Comparison of ENCODE assay signal across 10 mouse cellular contexts in the genomic region with DNA sequence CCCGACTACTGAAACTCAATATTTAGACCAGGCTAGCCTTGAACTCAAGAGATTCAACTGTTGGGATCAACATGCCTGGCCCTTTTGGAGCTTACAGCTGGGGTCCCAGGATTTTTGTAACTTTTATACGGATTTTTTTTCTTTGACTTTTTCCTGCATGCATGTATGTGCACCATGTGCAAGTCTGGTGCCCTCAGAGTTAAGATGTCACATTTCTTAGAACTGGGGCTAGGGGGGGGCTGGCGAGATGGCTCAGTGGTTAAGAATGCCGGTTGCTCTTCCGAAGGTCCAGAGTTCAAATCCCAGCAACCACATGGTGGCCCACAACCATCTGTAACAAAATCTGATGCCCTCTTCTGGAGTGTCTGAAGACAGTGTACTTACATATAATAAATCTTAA. TPM values are rescaled to one million over a fixed set of nuclear protein-coding genes. Genes with fewer than 3 reads are reported as not detected.
A peak's percentile ranks its signal among the peaks of the same experiment; 100 is the strongest.
DNase-seq lines count a peak whose midpoint lies in the region; ATAC-seq lines count a peak whose summit lies in the region.
"Had no signal": no experiment of that assay in that cellular context is flagged by ENCODE, and none has a peak within 500 bp of the region (broad histone marks: within the 10 kb centered on the region; RNA-seq: fewer than 3 reads in every experiment).

No protein-coding gene starts in this region.

- DNase-seq in forebrain, embryonic 14.5 days (ENCODE audit: low spot score): no peak
- DNase-seq in kidney, adult 9 months: no peak
- peak; percentile 75 for DNase-seq in 416B (ENCODE audit: low read depth)
- DNase-seq in adrenal gland, adult 18-20 months (ENCODE audit: low spot score in 2 of 2): no peak
- no peak for DNase-seq in urinary bladder, postnatal 10 days (ENCODE audit: low spot score)
- DNase-seq: cerebellum, adult 11 months had no signal

- H3K4me2 ChIP-seq in forebrain, embryonic 14.5 days (ENCODE audit: low read length): no peak overlapping the region
- no peak overlapping the region for H3K4me2 ChIP-seq in forebrain, embryonic 16.5 days (ENCODE audit: low read length)
- H3K4me2 ChIP-seq in kidney, embryonic 15.5 days: no peak overlapping the region
- no peak overlapping the region for H3K4me2 ChIP-seq in limb, embryonic 15.5 days

- peaks cover 12% of the 10 kb centered on the region for H3K4me1 ChIP-seq in forebrain, embryonic 14.5 days (ENCODE audit: control insufficient read depth, insufficient read depth, low read length)
- H3K4me1 ChIP-seq in forebrain, embryonic 16.5 days (replicated peaks; ENCODE audit: control insufficient read depth, insufficient read depth, low read length): peaks cover 34% of the 10 kb centered on the region
- peaks cover 42% of the 10 kb centered on the region for H3K4me1 ChIP-seq in kidney, embryonic 15.5 days
- peaks cover 56% of the 10 kb centered on the region for H3K4me1 ChIP-seq in limb, embryonic 15.5 days

- H3K27me3 ChIP-seq in forebrain, embryonic 14.5 days (replicated peaks; ENCODE audit: control insufficient read depth, insufficient read depth, low read length): peaks cover 29% of the 10 kb centered on the region
- peaks cover 29% of the 10 kb centered on the region for H3K27me3 ChIP-seq in forebrain, embryonic 16.5 days (replicated peaks; ENCODE audit: control insufficient read depth, insufficient read depth, low read length)
- H3K27me3 ChIP-seq in kidney, embryonic 15.5 days: peaks cover 47% of the 10 kb centered on the region
- peaks cover 21% of the 10 kb centered on the region for H3K27me3 ChIP-seq in limb, embryonic 15.5 days

- ATAC-seq in forebrain, embryonic 14.5 days: no peak
- ATAC-seq in forebrain, embryonic 16.5 days: no peak
- ATAC-seq in kidney, embryonic 15.5 days (replicated peaks; ENCODE audit: low FRiP score): no peak
- ATAC-seq in limb, embryonic 15.5 days (ENCODE audit: insufficient number of reproducible peaks, low FRiP score, low TSS enrichment, low read depth): no peak

- H3K27ac ChIP-seq in forebrain, embryonic 14.5 days (ENCODE audit: low read depth, low read length): peak overlapping the region; percentile 52; the same call in 1 of the 2 replicates
- H3K27ac ChIP-seq in forebrain, embryonic 16.5 days (ENCODE audit: low read length): no peak overlapping the region
- H3K27ac ChIP-seq in kidney, embryonic 15.5 days: peak overlapping the region; percentile 77
- H3K27ac ChIP-seq in limb, embryonic 15.5 days: peak overlapping the region; percentile 83

- no peaks in the 10 kb centered on the region for H3K9me3 ChIP-seq in forebrain, embryonic 14.5 days (replicated peaks; ENCODE audit: control insufficient read depth, low read length)
- no peaks in the 10 kb centered on the region for H3K9me3 ChIP-seq in forebrain, embryonic 16.5 days (ENCODE audit: control insufficient read depth, low read length)
- no peaks in the 10 kb centered on the region for H3K9me3 ChIP-seq in kidney, embryonic 15.5 days (replicated peaks)
- H3K9me3 ChIP-seq in limb, embryonic 15.5 days: no peaks in the 10 kb centered on the region

- H3K36me3 ChIP-seq in forebrain, embryonic 14.5 days (ENCODE audit: control insufficient read depth, insufficient read depth, low read length): peaks cover 43% of the 10 kb centered on the region
- H3K36me3 ChIP-seq in forebrain, embryonic 16.5 days (ENCODE audit: control insufficient read depth, insufficient read depth): peaks cover 14% of the 10 kb centered on the region; the same call in 1 of the 2 replicates
- peaks cover 41% of the 10 kb centered on the region for H3K36me3 ChIP-seq in kidney, embryonic 15.5 days
- peaks cover 42% of the 10 kb centered on the region for H3K36me3 ChIP-seq in limb, embryonic 15.5 days

- H3K4me3 ChIP-seq in forebrain, embryonic 14.5 days (ENCODE audit: low read depth, low read length): no peak overlapping the region
- H3K4me3 ChIP-seq in forebrain, embryonic 16.5 days (replicated peaks; ENCODE audit: low read length): no peak overlapping the region
- H3K4me3 ChIP-seq in kidney, embryonic 15.5 days (replicated peaks): no peak overlapping the region
- H3K4me3 ChIP-seq in limb, embryonic 15.5 days: no peak overlapping the region

- WGBS in forebrain, embryonic 14.5 days: 87% methylated on average over 5 of the region's 5 CpGs
- 87% methylated on average over 5 of the region's 5 CpGs for WGBS in forebrain, embryonic 16.5 days
- 81% methylated on average over 5 of the region's 5 CpGs for WGBS in kidney, embryonic 15.5 days
- WGBS in limb, embryonic 15.5 days: 83% methylated on average over 5 of the region's 5 CpGs

- H3K9ac ChIP-seq in forebrain, embryonic 14.5 days (ENCODE audit: low read length): no peak overlapping the region
- no peak overlapping the region for H3K9ac ChIP-seq in forebrain, embryonic 16.5 days (replicated peaks; ENCODE audit: low read depth, low read length)
- no peak overlapping the region for H3K9ac ChIP-seq in kidney, embryonic 15.5 days
- H3K9ac ChIP-seq in limb, embryonic 15.5 days: no peak overlapping the region

RNA-seq across cellular contexts. Expression of gene Lyl1, which starts 0.7 kb away (rescaled TPM):
- polyA plus RNA-seq in forebrain, embryonic 14.5 days (2014; fragmentation: Nextera tagmentation; extraction: Ambion mirVana): 2.9 and 3.8 TPM in 2 replicates
- 2.6 and 2.9 TPM in 2 replicates for polyA plus RNA-seq in forebrain, embryonic 16.5 days (2015; fragmentation: Nextera tagmentation; extraction: Ambion mirVana)
- polyA plus RNA-seq in kidney, embryonic 15.5 days (2015; fragmentation: Nextera tagmentation; extraction: Ambion mirVana): 7.6 and 7.8 TPM in 2 replicates
- 5.6 and 6.0 TPM in 2 replicates for polyA plus RNA-seq in limb, embryonic 15.5 days (2015; fragmentation: Nextera tagmentation; extraction: Ambion mirVana)
- 1 to 10 TPM; 2.7 to 2.8 TPM for total RNA-seq in adrenal gland, adult 18-20 months (2021)

RNA-seq across cellular contexts. Expression of gene Nacc1, which starts 12.9 kb away (rescaled TPM):
- polyA plus RNA-seq in forebrain, embryonic 14.5 days (2014; fragmentation: Nextera tagmentation; extraction: Ambion mirVana): 17.0 and 17.6 TPM in 2 replicates
- polyA plus RNA-seq in forebrain, embryonic 16.5 days (2015; fragmentation: Nextera tagmentation; extraction: Ambion mirVana): 15.5 and 15.7 TPM in 2 replicates
- polyA plus RNA-seq in kidney, embryonic 15.5 days (2015; fragmentation: Nextera tagmentation; extraction: Ambion mirVana): 23.9 and 25.6 TPM in 2 replicates
- polyA plus RNA-seq in limb, embryonic 15.5 days (2015; fragmentation: Nextera tagmentation; extraction: Ambion mirVana): 13.5 and 13.8 TPM in 2 replicates
- total RNA-seq in adrenal gland, adult 18-20 months (2021): 10 to 100 TPM; 71.3 to 77.8 TPM

RNA-seq across cellular contexts. Expression of gene Trmt1, which starts 14.4 kb away (rescaled TPM):
- polyA plus RNA-seq in forebrain, embryonic 14.5 days (2014; fragmentation: Nextera tagmentation; extraction: Ambion mirVana): 47.8 and 52.3 TPM in 2 replicates
- polyA plus RNA-seq in forebrain, embryonic 16.5 days (2015; fragmentation: Nextera tagmentation; extraction: Ambion mirVana): 63.4 and 73.3 TPM in 2 replicates
- 68.7 and 73.8 TPM in 2 replicates for polyA plus RNA-seq in kidney, embryonic 15.5 days (2015; fragmentation: Nextera tagmentation; extraction: Ambion mirVana)
- polyA plus RNA-seq in limb, embryonic 15.5 days (2015; fragmentation: Nextera tagmentation; extraction: Ambion mirVana): 63.3 and 64.5 TPM in 2 replicates
- total RNA-seq in adrenal gland, adult 18-20 months (2021): 10 to 100 TPM; 66.3 to 79.0 TPM

RNA-seq across cellular contexts. Expression of gene G430095P16Rik, which starts 22.3 kb away (rescaled TPM):
- polyA plus RNA-seq in forebrain, embryonic 14.5 days (2014; fragmentation: Nextera tagmentation; extraction: Ambion mirVana): 1.5 and 1.7 TPM in 2 replicates
- polyA plus RNA-seq in forebrain, embryonic 16.5 days (2015; fragmentation: Nextera tagmentation; extraction: Ambion mirVana): 2.0 and 2.2 TPM in 2 replicates
- 1.9 and 2.3 TPM in 2 replicates for polyA plus RNA-seq in kidney, embryonic 15.5 days (2015; fragmentation: Nextera tagmentation; extraction: Ambion mirVana)
- polyA plus RNA-seq in limb, embryonic 15.5 days (2015; fragmentation: Nextera tagmentation; extraction: Ambion mirVana): 3.8 and 5.5 TPM in 2 replicates
- total RNA-seq in adrenal gland, adult 18-20 months (2021): under 1 TPM; 0.45 to 0.76 TPM
- total RNA-seq: left cerebral cortex, postnatal 4 days had no signal

RNA-seq across cellular contexts. Expression of gene Ier2, which starts 37.9 kb away (rescaled TPM):
- 26.5 and 29.3 TPM in 2 replicates for polyA plus RNA-seq in forebrain, embryonic 14.5 days (2014; fragmentation: Nextera tagmentation; extraction: Ambion mirVana)
- 22.5 and 25.5 TPM in 2 replicates for polyA plus RNA-seq in forebrain, embryonic 16.5 days (2015; fragmentation: Nextera tagmentation; extraction: Ambion mirVana)
- polyA plus RNA-seq in kidney, embryonic 15.5 days (2015; fragmentation: Nextera tagmentation; extraction: Ambion mirVana): 73.4 and 80.3 TPM in 2 replicates
- polyA plus RNA-seq in limb, embryonic 15.5 days (2015; fragmentation: Nextera tagmentation; extraction: Ambion mirVana): 80.6 and 81.7 TPM in 2 replicates
- total RNA-seq in adrenal gland, adult 18-20 months (2021): 10 to 100 TPM; 20.7 to 24.6 TPM
